Mouse (Mus musculus) liver, embryonic 14.5 days (tissue): ENCODE results near the gene Pik3cb. TPM values are rescaled to one million over a fixed set of nuclear protein-coding genes. Genes with fewer than 3 reads are reported as not detected.

Experiments
- ATAC-seq: fragments of 200-750 bp; cut with Nextera tagmentation; 2 replicates; pipeline ENCODE4 v1.8.0; 2017; ENCODE audit warnings: moderate number of reproducible peaks, mild to moderate bottlenecking, moderate library complexity; ENCODE audit not compliant: insufficient read depth
- DNase-seq, 3 experiments: peaks; one replicate each; pipeline ENCODE4 v3.0.0-alpha.2; 2012 to 2013; ENCODE audit warnings: low read depth in 3 of 3, low spot score in 3 of 3
- H3K27ac ChIP-seq: fragments of 300-500 bp; sonication (generic); 2 replicates; pipeline ENCODE4 v1.5.1; 2014; ENCODE audit warnings: moderate library complexity, mild to moderate bottlenecking, control low read depth, inconsistent platforms
- H3K27me3 ChIP-seq: fragments of 300-500 bp; sonication (generic); 2 replicates; pipeline ENCODE4 v1.6.1; 2014; ENCODE audit warnings: mild to moderate bottlenecking, low read length, moderate library complexity; ENCODE audit not compliant: control insufficient read depth, insufficient read depth
- H3K36me3 ChIP-seq: fragments of 300-500 bp; sonication (generic); replicated peaks from 2 replicates; pipeline ENCODE4 v1.6.1; 2014; ENCODE audit warnings: low read depth; ENCODE audit not compliant: control insufficient read depth, insufficient read depth
- H3K4me1 ChIP-seq, 2 experiments: fragments of 200-500 bp in 1 of 2; fragments of 300-500 bp in 1 of 2; sonication (generic) in 1 of 2; replicated peaks; 2 replicates each; pipeline ENCODE4 v1.6.1; 2012 to 2014; ENCODE audit warnings: antibody characterized with exemption in 1 of 2, inconsistent platforms in 1 of 2, low read length in 1 of 2; ENCODE audit not compliant: control insufficient read depth in 2 of 2, insufficient read depth in 2 of 2
- H3K4me2 ChIP-seq: fragments of 300-500 bp; sonication (generic); 2 replicates; pipeline ENCODE4 v1.6.1; 2014; ENCODE audit warnings: low read depth, mild to moderate bottlenecking, control low read depth, moderate library complexity
- H3K4me3 ChIP-seq, 2 experiments: fragments of 200-500 bp in 1 of 2; fragments of 300-500 bp in 1 of 2; sonication (generic) in 1 of 2; 2 replicates each; pipeline ENCODE4 v1.5.1; 2012 to 2014; ENCODE audit warnings: low read depth in 2 of 2, low read length in 2 of 2, mild to moderate bottlenecking in 2 of 2, control low read depth in 1 of 2, inconsistent platforms in 1 of 2, moderate library complexity in 1 of 2; ENCODE audit not compliant: insufficient read depth in 1 of 2
- H3K9ac ChIP-seq: fragments of 300-500 bp; sonication (generic); replicated peaks from 2 replicates; pipeline ENCODE4 v1.6.1; 2014; ENCODE audit warnings: mild to moderate bottlenecking, control low read depth, moderate library complexity
- H3K9me3 ChIP-seq: fragments of 300-500 bp; sonication (generic); 2 replicates; pipeline ENCODE4 v1.6.1; 2016; ENCODE audit warnings: low read length, mixed read lengths; ENCODE audit not compliant: control insufficient read depth
- CTCF ChIP-seq: IDR thresholded peaks from 2 replicates; pipeline ENCODE4 v1.5.1; 2016; ENCODE audit warnings: antibody characterized with exemption, low read depth, control low read depth
- EP300 ChIP-seq: IDR thresholded peaks from 2 replicates; pipeline ENCODE4 v1.6.1; 2016; ENCODE audit warnings: antibody characterized with exemption, low read depth
- WGBS: fragments of 180-500 bp; shearing (Covaris S2); extraction: QIAGEN DNeasy Blood & Tissue Kit; methylation state at CpG from one replicate; pipeline ENCODE4 v1.1.7; 2014; ENCODE audit not compliant: insufficient replicate concordance; 5-methylcytosine and 5-hydroxymethylcytosine counted together
- polyA plus RNA-seq, 2 experiments: library from polyadenylated mRNA; depleted of rRNA in 1 of 2; stranded (reverse) in 1 of 2; unstranded in 1 of 2; fragments of >200 nt; fragmentation: Nextera tagmentation in 1 of 2; extraction: Ambion mirVana in 1 of 2; gene quantifications; 2 replicates each; pipeline versions ENCODE4 v1.2.1 to v1.2.3; 2012 to 2014

Pik3cb gene
- polyA plus RNA-seq, 2 experiments = 2.3 to 4.3 TPM

GRCm38 (mm10) chr9:99009069-99009897 is 131.1 kb downstream of the Pik3cb start:
- DNase-seq (no peak), ATAC-seq (no peak)
- Histone ChIP-seq H3K4me1 (no peaks in the 10 kb centered on the region), H3K9me3 (no peaks in the 10 kb centered on the region), H3K4me2 (no peak overlapping the region), H3K36me3 (no peaks in the 10 kb centered on the region), H3K27ac (no peak overlapping the region), H3K27me3 (no peaks in the 10 kb centered on the region), H3K4me3 (no peak overlapping the region), H3K9ac (no peak overlapping the region)
- 60% methylated on average over 12 of the region's 12 CpGs for WGBS
- TF ChIP-seq EP300 (no peak), CTCF (no peak)

GRCm38 (mm10) chr9:99001326-99001725 is 139.1 kb downstream of the Pik3cb start:
- DNase-seq (no peak), ATAC-seq (no peak)
- no peaks in the 10 kb centered on the region for H3K36me3 ChIP-seq
- H3K4me2 ChIP-seq = no peak overlapping the region
- no peaks in the 10 kb centered on the region for H3K4me1 ChIP-seq
- no peaks in the 10 kb centered on the region for H3K27me3 ChIP-seq
- no peak overlapping the region for H3K4me3 ChIP-seq
- 76% methylated on average over 6 of the region's 6 CpGs for whole genome bisulfite sequencing
- no peak for TF ChIP-seq CTCF
- TF ChIP-seq EP300 = no peak
- H3K9me3 ChIP-seq = no peaks in the 10 kb centered on the region
- H3K9ac ChIP-seq = no peak overlapping the region
- no peak overlapping the region for H3K27ac ChIP-seq

- ATAC-seq (no peak), DNase-seq (no peak)
- Histone ChIP-seq H3K4me2 (no peak overlapping the region), H3K27me3 (no peaks in the 10 kb centered on the region), H3K36me3 (no peaks in the 10 kb centered on the region), H3K4me1 (no peaks in the 10 kb centered on the region), H3K4me3 (no peak overlapping the region), H3K27ac (no peak overlapping the region), H3K9ac (no peak overlapping the region), H3K9me3 (no peaks in the 10 kb centered on the region)
- TF ChIP-seq EP300 (no peak), CTCF (no peak)
- 43% methylated on average over 9 of the region's 9 CpGs for WGBS
Measured at GRCm38 (mm10) chr9:98999881-99000339, 140.5 kb downstream of the Pik3cb start.

- H3K4me1 ChIP-seq = no peaks in the 10 kb centered on the region
- 85% methylated on average over 4 of the region's 4 CpGs for WGBS
- ATAC-seq (no peak), DNase-seq (no peak)
- no peak overlapping the region for H3K4me3 ChIP-seq
- H3K9me3 ChIP-seq = no peaks in the 10 kb centered on the region
- H3K36me3 ChIP-seq = no peaks in the 10 kb centered on the region
- no peak overlapping the region for H3K9ac ChIP-seq
- no peak overlapping the region for H3K4me2 ChIP-seq
- H3K27me3 ChIP-seq = no peaks in the 10 kb centered on the region
- TF ChIP-seq CTCF (no peak), EP300 (no peak)
- no peak overlapping the region for H3K27ac ChIP-seq
Measured at GRCm38 (mm10) chr9:98994103-98994502, 146.3 kb downstream of the Pik3cb start.

- DNase-seq = peak in 1 of 3 experiments; percentile 39
- Histone ChIP-seq H3K27me3 (peaks cover 6% of the 10 kb centered on the region), H3K4me3 (peak overlapping the region; percentile 59 to 79; a peak in 3 of 4 replicates), H3K36me3 (no peaks in the 10 kb centered on the region), H3K27ac (no peak overlapping the region), H3K4me2 (peak overlapping the region; percentile 99), H3K4me1 (peaks cover 4 to 5% of the 10 kb centered on the region in 2 experiments), H3K9me3 (no peaks in the 10 kb centered on the region), H3K9ac (peak overlapping the region; percentile 75)
- TF ChIP-seq EP300 (no peak), CTCF (no peak)
- no peak for ATAC-seq
- 28% methylated on average over 9 of the region's 9 CpGs for WGBS
Measured at GRCm38 (mm10) chr9:98987131-98987530, 153.3 kb downstream of the Pik3cb start.

Other genes with a start within 250 kb of the Pik3cb start
- gene 7420426K07Rik, start 237.5 kb downstream of the Pik3cb start, polyA plus RNA-seq (2012; rRNA removed) = not detected in 2 replicates
- gene 7420426K07Rik, start 237.5 kb downstream of the Pik3cb start, polyA plus RNA-seq (2014; fragmentation: Nextera tagmentation; extraction: Ambion mirVana) = not detected in 2 replicates
- gene Foxl2, start 185.3 kb downstream of the Pik3cb start, polyA plus RNA-seq (2012; rRNA removed) = not detected in 2 replicates
- gene Foxl2, start 185.3 kb downstream of the Pik3cb start, polyA plus RNA-seq (2014; fragmentation: Nextera tagmentation; extraction: Ambion mirVana) = not detected in 2 replicates
- 1.7 and 4.0 TPM in 2 replicates for gene Faim, start 154.2 kb downstream of the Pik3cb start, polyA plus RNA-seq (2012; rRNA removed)
- 14.0 and 14.4 TPM in 2 replicates for gene Faim, start 154.2 kb downstream of the Pik3cb start, polyA plus RNA-seq (2014; fragmentation: Nextera tagmentation; extraction: Ambion mirVana)
- gene Gm1123, start 104.9 kb downstream of the Pik3cb start, polyA plus RNA-seq (2012; rRNA removed) = 0.03 and 0.05 TPM in 2 replicates
- not detected in 2 replicates for gene Gm1123, start 104.9 kb downstream of the Pik3cb start, polyA plus RNA-seq (2014; fragmentation: Nextera tagmentation; extraction: Ambion mirVana)
- not detected in 2 replicates for gene Faiml, start 96.6 kb upstream of the Pik3cb start, polyA plus RNA-seq (2012; rRNA removed)
- not detected in 2 replicates for gene Faiml, start 96.6 kb upstream of the Pik3cb start, polyA plus RNA-seq (2014; fragmentation: Nextera tagmentation; extraction: Ambion mirVana)
- 10.5 and 13.7 TPM in 2 replicates for gene Cep70, start 102.7 kb upstream of the Pik3cb start, polyA plus RNA-seq (2012; rRNA removed)
- 25.5 and 27.2 TPM in 2 replicates for gene Cep70, start 102.7 kb upstream of the Pik3cb start, polyA plus RNA-seq (2014; fragmentation: Nextera tagmentation; extraction: Ambion mirVana)
- 0.01 TPM in 2 replicates for gene Esyt3, start 217.9 kb upstream of the Pik3cb start, polyA plus RNA-seq (2012; rRNA removed)
- not detected in 2 replicates for gene Esyt3, start 217.9 kb upstream of the Pik3cb start, polyA plus RNA-seq (2014; fragmentation: Nextera tagmentation; extraction: Ambion mirVana)